Mouse (Mus musculus) frontal cortex, postnatal 10 days (tissue): ENCODE measurements at regions not wholly inside any gene's neighbourhood (a gene's known extent, or its start where the extent isn't known, plus 50 kb on each side); places are given as distances from the start of the nearest gene placed in this dataset.

Source experiments
- DNase-seq, 2 experiments: peaks; one replicate each; pipeline ENCODE4 v3.0.0; 2022; ENCODE audit warnings: low spot score in 2 of 2, mixed read lengths in 1 of 2

GRCm38 (mm10) chr17:51534270-51534669 lies 298.8 kb downstream of the Satb1 start:
- DNase-seq: no peak

GRCm38 (mm10) chr17:51528161-51528560 lies 304.9 kb downstream of the Satb1 start:
- no peak for DNase-seq

- no peak for DNase-seq
Observed at GRCm38 (mm10) chr17:51526881-51527280, 306.2 kb downstream of the Satb1 start.

- DNase-seq: no peak
Observed at GRCm38 (mm10) chr17:51526464-51526863, 306.6 kb downstream of the Satb1 start.

GRCm38 (mm10) chr17:51526021-51526420 lies 307.1 kb downstream of the Satb1 start:
- no peak for DNase-seq

GRCm38 (mm10) chr17:51525219-51525618 lies 307.9 kb downstream of the Satb1 start:
- no peak for DNase-seq

- DNase-seq: no peak
Observed at GRCm38 (mm10) chr17:51511917-51512316, 321.2 kb downstream of the Satb1 start.

- no peak for DNase-seq
Observed at GRCm38 (mm10) chr17:51500751-51501150, 321.6 kb upstream of the Tbc1d5 start.

GRCm38 (mm10) chr17:51499541-51499940 lies 320.4 kb upstream of the Tbc1d5 start:
- no peak for DNase-seq

GRCm38 (mm10) chr17:51495038-51495437 lies 315.9 kb upstream of the Tbc1d5 start:
- no peak for DNase-seq

GRCm38 (mm10) chr17:51489386-51489785 lies 310.2 kb upstream of the Tbc1d5 start:
- no peak for DNase-seq

GRCm38 (mm10) chr17:51487918-51488445 lies 308.8 kb upstream of the Tbc1d5 start:
- no peak for DNase-seq

GRCm38 (mm10) chr17:51477810-51478209 lies 298.7 kb upstream of the Tbc1d5 start:
- DNase-seq: no peak

- no peak for DNase-seq
Observed at GRCm38 (mm10) chr17:51477404-51477803, 298.3 kb upstream of the Tbc1d5 start.

GRCm38 (mm10) chr17:51462137-51462880 lies 283.2 kb upstream of the Tbc1d5 start:
- no peak for DNase-seq

GRCm38 (mm10) chr17:51461248-51461647 lies 282.1 kb upstream of the Tbc1d5 start:
- DNase-seq: no peak

- DNase-seq: no peak
Observed at GRCm38 (mm10) chr17:51459119-51459518, 280.0 kb upstream of the Tbc1d5 start.

GRCm38 (mm10) chr17:51415746-51416145 lies 236.6 kb upstream of the Tbc1d5 start:
- no peak for DNase-seq

GRCm38 (mm10) chr17:51414304-51414703 lies 235.2 kb upstream of the Tbc1d5 start:
- DNase-seq: no peak

- no peak for DNase-seq
Observed at GRCm38 (mm10) chr17:51413741-51414140, 234.6 kb upstream of the Tbc1d5 start.

GRCm38 (mm10) chr17:51411545-51412094 lies 232.5 kb upstream of the Tbc1d5 start:
- DNase-seq: peak; percentile 11 to 20

- no peak for DNase-seq
Observed at GRCm38 (mm10) chr17:51408894-51409293, 229.7 kb upstream of the Tbc1d5 start.

- no peak for DNase-seq
Observed at GRCm38 (mm10) chr17:51408367-51408766, 229.2 kb upstream of the Tbc1d5 start.
